Mouse (Mus musculus): ENCODE measurements around the gene Olfr1278. TPM values are rescaled to one million over a fixed set of nuclear protein-coding genes. Genes with fewer than 3 reads are reported as not detected.

The Olfr1278 gene
- polyA plus RNA-seq, 1 experiment from 2014 or later: not detected

Other genes with a start within 250 kb of the Olfr1278 start
- not detected in 2 replicates for gene Gm13941, start 184.2 kb upstream of the Olfr1278 start, polyA plus RNA-seq (2014; fragmentation: Nextera tagmentation; extraction: Ambion mirVana)
- gene Gm15130, start 137.2 kb upstream of the Olfr1278 start, polyA plus RNA-seq (2014; fragmentation: Nextera tagmentation; extraction: Ambion mirVana): not detected in 2 replicates
- gene 4930430A15Rik, start 60.5 kb upstream of the Olfr1278 start, polyA plus RNA-seq (2014; fragmentation: Nextera tagmentation; extraction: Ambion mirVana): not detected in 2 replicates
- not detected in 2 replicates for gene Olfr1275, start 54.9 kb upstream of the Olfr1278 start, polyA plus RNA-seq (2014; fragmentation: Nextera tagmentation; extraction: Ambion mirVana)
- gene Olfr1276, start 35.6 kb upstream of the Olfr1278 start, polyA plus RNA-seq (2014; fragmentation: Nextera tagmentation; extraction: Ambion mirVana): not detected in 2 replicates
- not detected in 2 replicates for gene Olfr1277, start 16.0 kb upstream of the Olfr1278 start, polyA plus RNA-seq (2014; fragmentation: Nextera tagmentation; extraction: Ambion mirVana)
- gene Olfr1279, start 10.5 kb downstream of the Olfr1278 start, polyA plus RNA-seq (2014; fragmentation: Nextera tagmentation; extraction: Ambion mirVana): not detected in 2 replicates
- gene Olfr1280, start 23.9 kb downstream of the Olfr1278 start, polyA plus RNA-seq (2014; fragmentation: Nextera tagmentation; extraction: Ambion mirVana): not detected in 2 replicates
- not detected in 2 replicates for gene Olfr1281, start 36.4 kb downstream of the Olfr1278 start, polyA plus RNA-seq (2014; fragmentation: Nextera tagmentation; extraction: Ambion mirVana)
- gene Olfr1282, start 45.9 kb downstream of the Olfr1278 start, polyA plus RNA-seq (2014; fragmentation: Nextera tagmentation; extraction: Ambion mirVana): not detected in 2 replicates
- not detected in 2 replicates for gene Olfr1283, start 76.7 kb downstream of the Olfr1278 start, polyA plus RNA-seq (2014; fragmentation: Nextera tagmentation; extraction: Ambion mirVana)
- not detected in 2 replicates for gene Olfr1284, start 85.4 kb downstream of the Olfr1278 start, polyA plus RNA-seq (2014; fragmentation: Nextera tagmentation; extraction: Ambion mirVana)
- gene Olfr1286, start 133.0 kb downstream of the Olfr1278 start, polyA plus RNA-seq (2014; fragmentation: Nextera tagmentation; extraction: Ambion mirVana): not detected in 2 replicates
- gene Olfr1287, start 159.0 kb downstream of the Olfr1278 start, polyA plus RNA-seq (2014; fragmentation: Nextera tagmentation; extraction: Ambion mirVana): not detected in 2 replicates
- not detected in 2 replicates for gene Olfr1288, start 184.0 kb downstream of the Olfr1278 start, polyA plus RNA-seq (2014; fragmentation: Nextera tagmentation; extraction: Ambion mirVana)
- gene Olfr1289, start 190.7 kb downstream of the Olfr1278 start, polyA plus RNA-seq (2014; fragmentation: Nextera tagmentation; extraction: Ambion mirVana): not detected in 2 replicates
- gene Olfr1290, start 203.7 kb downstream of the Olfr1278 start, polyA plus RNA-seq (2014; fragmentation: Nextera tagmentation; extraction: Ambion mirVana): not detected in 2 replicates
- not detected in 2 replicates for gene Olfr1291-ps1, start 207.0 kb downstream of the Olfr1278 start, polyA plus RNA-seq (2014; fragmentation: Nextera tagmentation; extraction: Ambion mirVana)
- gene Olfr1293-ps, start 235.1 kb downstream of the Olfr1278 start, polyA plus RNA-seq (2014; fragmentation: Nextera tagmentation; extraction: Ambion mirVana): not detected in 2 replicates

All from midbrain, embryonic 14.5 days (tissue).